Mouse (Mus musculus) CH12.LX (cell line): Measurements from ENCODE around the gene Lrrc46.

ENCODE experiments used
- CHD2 ChIP-seq: IDR thresholded peaks from 2 replicates; pipeline ENCODE4 v1.6.1; 2011; ENCODE audit warnings: low read length, improper control_type of control experiment
- EP300 ChIP-seq: IDR thresholded peaks from 2 replicates; pipeline ENCODE4 v1.6.1; 2011; ENCODE audit warnings: low read length, improper control_type of control experiment
- MAX ChIP-seq: IDR thresholded peaks from 2 replicates; pipeline ENCODE4 v1.6.1; 2011; ENCODE audit warnings: low read length, improper control_type of control experiment
- POLR2A ChIP-seq: IDR thresholded peaks from 2 replicates; pipeline ENCODE4 v1.6.1; 2011; ENCODE audit warnings: low read depth, mild to moderate bottlenecking, improper control_type of control experiment, low read length

- TF ChIP-seq POLR2A = peak; percentile 70
- TF ChIP-seq EP300 = no peak; the same call in none of the 2 replicates
- peak; percentile 88 for TF ChIP-seq CHD2
- peak; percentile 88 for TF ChIP-seq MAX
These were observed 45.1 kb downstream of the Lrrc46 start for GRCm38 (mm10) chr11:96995836-96996772.
